Mouse (Mus musculus): Measurements from ENCODE around the gene Sgms1. TPM values are rescaled to one million over a fixed set of nuclear protein-coding genes. Genes with fewer than 3 reads are reported as not detected.

Gene Sgms1
- total RNA-seq (2021): 10 to 100 TPM; 50.5 to 57.4 TPM

DNA sequence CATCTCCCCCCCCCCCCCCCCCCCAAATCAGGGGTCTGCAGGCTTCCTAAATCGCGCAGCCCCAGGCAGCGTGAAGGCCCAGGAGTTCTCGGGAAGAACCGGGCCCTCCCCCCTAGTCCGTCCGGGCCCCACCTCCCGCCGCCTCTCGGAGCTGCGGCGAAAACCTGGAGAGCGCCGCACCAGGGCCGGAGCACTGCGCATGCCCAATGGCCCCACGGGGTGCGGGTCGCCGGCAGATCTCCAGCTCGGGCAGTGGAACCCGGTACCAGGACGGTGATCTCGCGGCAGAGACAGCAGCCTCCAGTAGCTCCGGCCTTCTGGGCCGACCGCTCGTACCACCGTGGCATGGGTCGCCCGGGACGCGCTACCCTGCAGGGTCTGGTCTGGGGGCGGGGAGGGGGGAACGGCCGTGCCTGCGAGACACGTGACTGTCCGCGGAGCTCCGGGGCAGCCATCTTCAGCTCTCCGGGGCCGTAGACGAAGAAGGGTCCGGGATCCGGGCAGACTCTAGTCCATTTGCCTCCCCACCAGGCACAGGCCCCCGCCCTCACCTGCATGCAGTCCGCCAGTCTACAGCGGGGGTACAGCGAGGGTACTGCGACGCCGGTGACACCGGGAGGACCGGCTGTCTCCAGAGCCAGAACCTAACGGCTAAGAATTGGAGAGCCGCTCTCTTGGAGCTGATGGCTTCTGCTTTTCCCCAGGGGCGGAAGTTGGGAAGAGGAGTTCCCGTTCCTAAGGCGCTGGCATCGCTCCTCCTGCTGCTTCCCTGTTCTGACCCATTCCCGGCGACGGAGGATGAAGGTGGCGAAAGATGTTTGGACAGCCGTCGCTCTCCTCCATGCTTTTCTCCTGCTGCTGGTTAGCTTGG lies at the start of gene Sgms1:
Gene Sgms1, minus strand, starts transcription at position 714 of the 871 bp plus-strand sequence.
- peak; percentile 95 for DNase-seq

DNA sequence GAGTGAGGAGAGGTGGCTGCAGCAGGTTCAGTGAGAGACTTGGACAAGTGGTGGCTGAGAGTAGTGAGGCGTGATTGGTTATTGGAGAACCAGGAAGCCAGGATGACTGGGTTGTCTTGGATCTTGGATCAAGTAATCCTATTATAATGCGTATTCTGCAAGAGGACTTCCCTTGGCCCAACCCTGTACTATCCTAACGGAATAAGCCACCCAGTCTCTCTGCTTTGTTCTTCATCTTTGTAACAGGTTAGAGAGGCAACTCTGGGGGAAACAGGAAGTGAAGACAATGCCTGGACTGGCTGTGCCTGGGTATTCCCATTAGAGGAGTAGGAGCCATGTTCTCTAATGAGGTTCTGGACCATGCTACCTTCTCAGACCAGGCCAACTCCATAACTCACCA lies 36.3 kb upstream of the Sgms1 start:
- DNase-seq: no peak

DNA sequence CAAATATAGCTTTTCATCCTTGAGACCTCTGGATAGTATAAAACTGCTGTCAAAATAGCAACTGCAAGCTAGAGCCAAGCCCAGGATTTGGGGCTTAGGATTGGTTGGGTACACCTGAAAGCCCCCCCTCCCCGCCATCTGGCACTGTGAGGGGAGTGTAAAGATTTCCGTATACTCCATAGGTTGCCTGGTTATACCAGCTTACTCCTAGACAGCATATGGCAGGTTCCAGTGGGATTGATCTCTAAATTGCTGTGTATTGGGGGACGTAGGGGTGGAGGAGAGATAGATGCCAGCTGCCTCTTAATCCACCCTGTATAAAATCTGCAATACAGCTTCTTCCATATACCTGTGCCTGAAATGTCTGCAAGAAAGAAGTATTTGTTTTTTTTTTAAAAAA lies 35.2 kb upstream of the Sgms1 start:
- DNase-seq: no peak

DNA sequence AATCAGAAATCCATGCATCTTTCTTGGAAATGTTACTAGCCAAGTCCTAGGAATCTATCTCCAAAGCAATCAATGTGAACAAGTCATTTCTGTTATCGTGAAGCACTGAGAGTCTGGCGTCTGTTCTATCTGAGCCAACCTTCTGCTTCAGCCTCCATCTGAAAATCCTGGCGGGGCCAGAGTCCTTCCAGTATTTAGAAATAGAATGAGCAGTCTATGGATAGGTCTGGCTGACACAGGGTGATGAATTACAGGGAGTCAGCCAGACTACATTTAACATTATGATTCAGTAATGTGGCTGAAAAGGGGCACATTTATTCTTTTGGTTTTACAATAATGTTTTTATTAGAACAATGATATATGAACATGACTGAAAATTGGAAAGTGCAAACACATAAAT lies 29.6 kb upstream of the Sgms1 start:
- no peak for DNase-seq

DNA sequence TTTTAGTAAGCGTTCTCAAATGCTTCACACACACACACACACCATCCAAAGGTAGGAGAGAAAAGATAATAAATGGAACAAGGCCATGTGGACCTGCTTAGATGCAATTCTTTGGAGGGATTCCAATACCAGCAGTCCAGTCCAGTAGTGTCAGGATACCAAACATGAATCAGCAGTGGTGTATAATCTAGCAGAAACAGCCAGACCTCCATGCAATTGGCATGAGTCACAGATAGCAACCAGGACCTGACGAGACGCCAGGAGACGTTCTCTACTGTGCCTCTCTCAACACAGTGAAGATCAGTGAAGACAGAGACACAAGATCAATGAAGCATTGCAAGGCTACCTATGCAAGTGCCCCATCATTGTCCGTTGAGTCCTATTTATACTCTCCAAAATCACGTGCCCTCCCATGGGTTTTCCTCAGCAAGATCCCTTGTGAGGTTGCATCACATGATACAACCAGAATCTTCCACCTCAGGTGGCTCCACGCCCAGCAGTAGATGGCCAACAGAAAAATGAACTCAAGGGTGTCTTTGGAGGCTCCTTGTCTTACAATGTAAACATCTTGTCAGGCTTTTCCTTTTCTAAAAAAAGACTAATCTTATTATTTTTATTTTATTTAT lies 27.3 kb upstream of the Sgms1 start:
- no peak for DNase-seq

DNA sequence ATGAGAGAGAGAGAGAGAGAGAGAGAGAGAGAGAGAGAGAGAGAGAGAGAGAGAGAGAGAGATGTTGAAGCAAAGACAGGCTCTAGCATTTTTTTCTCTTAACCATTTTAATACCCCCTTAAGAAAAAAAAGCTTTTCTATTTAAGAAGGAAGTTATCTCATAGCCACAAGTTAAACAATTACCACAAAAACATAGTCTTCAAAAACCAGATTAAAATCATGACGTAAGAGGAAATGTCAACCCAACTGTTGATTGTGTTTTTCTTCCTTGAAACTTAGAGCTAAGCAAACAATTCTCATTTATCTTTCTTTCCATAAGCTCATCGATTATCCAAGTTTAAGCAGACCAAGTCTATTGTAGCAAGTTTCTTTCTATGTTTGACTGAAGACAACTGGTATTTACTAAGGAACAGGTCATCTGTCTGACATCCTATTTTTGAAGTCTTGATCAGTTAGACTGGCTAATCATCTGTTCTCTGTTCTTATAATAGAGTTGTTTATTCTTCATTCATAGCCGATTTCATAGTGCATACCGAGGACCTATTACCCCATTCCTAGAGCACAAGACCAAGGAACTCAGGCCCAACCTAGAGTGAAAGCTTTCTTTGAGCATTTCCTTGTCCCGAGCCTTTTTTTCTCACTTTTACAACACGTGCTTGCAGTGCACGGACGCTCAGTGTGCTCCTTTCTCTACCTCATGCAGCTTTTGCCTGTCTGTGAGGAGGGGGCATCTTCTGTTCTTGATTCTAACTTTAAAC lies 20.3 kb upstream of the Sgms1 start:
- DNase-seq: no peak

DNA sequence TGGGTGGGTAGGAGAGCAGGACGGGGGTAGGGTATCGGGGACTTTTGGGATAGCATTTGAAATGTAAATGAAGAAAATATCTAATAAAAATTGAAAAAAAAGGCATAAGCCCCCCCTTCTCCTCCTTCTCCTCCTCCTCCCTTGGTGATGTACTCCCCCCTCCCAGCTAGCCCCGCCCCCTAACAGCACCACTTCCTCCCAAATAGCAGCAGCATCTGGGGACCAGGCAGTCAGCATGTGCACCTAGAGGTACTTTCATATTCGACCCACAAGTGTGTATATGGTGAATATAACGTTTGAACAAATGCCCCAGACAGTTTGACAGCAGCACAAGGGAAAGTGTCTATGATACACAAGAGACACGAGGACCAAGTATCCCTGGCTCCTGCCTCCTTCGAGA lies 17.2 kb upstream of the Sgms1 start:
- no peak for DNase-seq

DNA sequence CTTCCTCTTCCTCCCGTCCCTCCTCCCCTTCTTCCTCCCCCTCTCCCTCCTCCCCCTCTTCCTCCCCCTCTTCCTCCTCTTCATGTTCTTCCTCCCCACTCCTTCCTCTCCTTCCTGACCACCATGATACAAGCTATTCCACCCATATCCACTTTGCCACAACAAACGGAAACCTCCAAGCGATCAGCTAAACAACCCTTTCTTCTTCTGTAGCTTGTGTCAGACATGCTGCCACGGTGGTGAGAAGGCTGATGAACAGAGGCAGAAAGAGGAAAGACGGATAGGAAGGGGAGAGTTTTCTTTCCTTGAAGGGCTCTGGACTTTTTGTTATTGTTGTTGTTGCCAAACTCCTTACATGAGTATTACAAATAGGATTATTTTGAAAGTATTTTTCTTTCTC lies 14.9 kb upstream of the Sgms1 start:
- DNase-seq: no peak

DNA sequence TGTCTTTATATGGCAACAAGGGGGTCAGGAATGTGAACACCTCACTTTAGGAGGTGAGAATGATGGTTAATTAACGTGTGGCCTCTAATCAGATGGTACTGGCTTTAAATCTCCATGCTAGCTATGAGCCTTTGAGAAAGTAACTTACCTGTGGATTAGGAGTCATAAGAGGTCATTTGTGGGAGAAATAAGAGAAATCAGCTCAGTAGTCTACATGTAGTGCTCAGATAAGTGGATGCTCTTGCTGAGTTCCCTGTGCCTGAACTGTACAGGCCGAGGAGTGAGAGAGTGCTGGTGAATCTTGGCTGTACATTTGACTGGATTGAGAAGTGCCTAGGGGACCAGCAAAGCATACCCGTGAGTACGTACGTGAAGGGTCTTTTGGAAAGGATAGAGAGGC lies 14.3 kb upstream of the Sgms1 start:
- DNase-seq: no peak

DNA sequence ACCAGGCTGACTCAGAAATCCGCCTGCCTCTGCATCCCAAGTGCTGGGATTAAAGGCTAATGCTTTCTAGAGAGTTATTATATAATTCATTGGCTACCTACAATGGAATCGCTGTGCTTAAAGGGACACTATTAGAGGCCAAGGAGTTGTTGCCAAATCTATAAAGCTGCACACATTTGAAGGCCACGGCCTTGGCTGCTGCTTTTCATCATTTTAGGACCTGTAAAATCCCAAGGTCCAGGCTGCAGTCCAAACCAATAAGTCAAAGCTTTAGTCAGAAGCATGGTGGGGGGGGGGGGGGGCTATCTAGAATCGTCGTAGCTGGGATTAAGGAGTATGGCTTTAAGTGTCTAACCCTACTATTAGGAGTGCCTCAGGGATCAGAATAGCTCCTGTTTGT lies 9.0 kb upstream of the Sgms1 start:
- DNase-seq: no peak

DNA sequence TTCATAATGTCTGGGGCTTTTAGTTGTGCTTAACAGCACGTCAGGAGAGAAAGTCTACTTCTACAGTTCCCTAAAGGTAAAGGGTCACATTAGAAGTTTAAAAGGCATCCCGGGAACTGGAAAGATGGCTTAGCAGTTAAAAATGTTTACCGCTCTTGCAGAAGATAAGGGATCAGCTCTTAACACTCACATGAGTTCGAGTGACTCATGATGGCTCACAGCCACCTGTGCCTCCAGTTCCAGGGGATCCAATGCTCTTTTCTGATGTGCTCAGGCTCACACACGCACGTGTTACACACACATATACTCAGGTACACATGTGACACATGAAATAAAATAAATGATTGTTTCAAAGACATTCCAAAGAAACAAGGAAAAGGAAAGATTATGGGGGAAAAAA lies 6.8 kb upstream of the Sgms1 start:
- no peak for DNase-seq

DNA sequence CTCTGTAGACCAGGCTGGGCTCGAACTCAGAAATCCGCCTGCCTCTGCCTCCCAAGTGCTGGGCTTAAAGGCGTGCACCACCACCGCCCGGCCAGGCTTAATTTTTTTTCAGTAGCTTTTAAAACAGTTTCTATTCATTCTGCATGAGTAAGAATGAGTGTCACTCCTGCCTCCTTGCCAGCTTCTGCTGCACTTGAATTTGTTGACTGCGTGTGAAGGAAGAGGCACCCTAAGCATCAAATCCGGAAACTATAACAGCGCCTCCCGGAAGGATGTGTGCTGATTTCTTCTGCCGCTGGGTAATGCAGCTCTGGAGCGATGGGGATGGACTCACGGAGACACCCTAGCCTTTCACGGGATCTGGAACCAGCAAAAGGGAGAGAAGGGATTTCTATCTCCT lies 5.3 kb upstream of the Sgms1 start:
- no peak for DNase-seq

DNA sequence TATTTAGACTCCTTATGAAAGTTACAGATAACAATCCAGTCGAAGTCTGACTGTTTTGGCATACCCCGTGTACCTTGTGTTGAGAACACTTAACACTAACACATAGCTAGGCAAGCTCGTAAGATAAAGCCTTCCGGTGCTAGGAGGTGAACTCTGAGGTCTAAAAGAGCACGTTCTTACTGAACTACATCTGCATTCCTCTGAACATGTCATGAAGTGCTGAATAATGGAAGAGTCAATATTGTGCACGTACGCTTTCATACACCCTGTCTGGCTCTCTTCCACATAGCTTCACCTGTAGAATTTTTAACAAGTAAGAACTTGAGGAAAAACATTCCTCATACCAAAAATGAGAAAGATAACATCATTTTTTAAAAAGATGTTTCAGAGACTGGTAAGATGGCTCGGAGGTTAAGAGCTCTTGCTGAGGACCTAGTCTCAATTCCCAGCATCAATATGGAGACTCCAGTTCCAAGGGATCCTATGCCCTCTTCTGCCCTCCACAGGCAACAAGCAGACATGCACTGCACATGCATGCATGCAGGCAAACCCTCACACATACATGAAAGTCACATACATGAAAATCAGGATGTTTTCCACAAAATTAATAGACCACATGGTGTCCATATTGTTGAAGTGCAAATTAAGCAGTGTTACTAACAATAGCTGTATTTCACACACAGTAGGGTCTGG lies 4.4 kb upstream of the Sgms1 start:
- DNase-seq: no peak

DNA sequence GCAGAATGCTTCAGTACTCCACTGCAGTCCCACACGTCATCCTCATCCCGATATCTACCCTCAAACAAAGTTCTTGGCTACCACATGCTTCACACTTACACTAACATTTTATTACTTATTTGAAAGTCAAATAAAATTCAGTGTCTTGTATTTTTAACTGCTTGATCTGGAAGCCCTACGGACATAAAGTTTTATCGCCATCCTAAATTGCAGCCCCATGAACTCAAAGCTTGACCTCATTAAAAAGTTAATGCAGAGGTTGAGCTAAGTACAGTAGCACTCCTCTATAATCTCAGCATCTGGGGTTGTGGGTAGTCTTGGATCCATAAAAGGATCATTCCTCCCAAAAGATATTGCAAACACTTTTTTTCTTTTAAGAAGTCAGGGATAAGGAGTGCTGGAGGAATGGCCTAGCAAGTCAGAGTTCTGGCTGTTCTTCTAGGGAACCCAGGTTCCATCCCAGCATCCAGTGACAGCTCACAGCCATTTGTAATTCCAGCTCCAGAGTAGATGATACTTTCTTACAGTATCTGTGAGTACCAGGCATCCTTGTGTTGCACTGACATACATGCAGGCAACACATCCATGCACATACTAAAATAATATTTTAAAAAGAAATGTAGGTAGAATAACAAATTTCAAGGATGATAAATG lies 3.7 kb upstream of the Sgms1 start:
- no peak for DNase-seq

DNA sequence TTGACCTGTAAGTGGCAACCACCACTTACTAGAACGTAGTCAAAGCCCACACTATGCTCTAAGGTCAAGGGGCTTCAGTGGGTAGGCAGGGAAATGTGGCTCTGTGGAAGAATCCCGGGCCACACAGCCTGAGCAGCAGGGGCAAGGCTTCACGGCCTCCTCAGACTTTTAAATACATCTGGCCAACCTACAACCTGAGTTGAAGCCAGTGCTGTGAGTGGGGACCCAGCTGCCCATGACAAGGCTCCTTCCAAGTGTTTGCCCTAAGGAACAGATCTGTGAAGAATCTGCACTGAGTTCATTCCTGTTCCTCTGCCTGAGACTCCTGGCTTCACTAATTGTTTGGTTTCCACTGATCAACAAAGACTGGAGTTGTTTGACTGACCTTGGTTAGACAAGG lies 1.9 kb upstream of the Sgms1 start:
- DNase-seq: no peak

DNA sequence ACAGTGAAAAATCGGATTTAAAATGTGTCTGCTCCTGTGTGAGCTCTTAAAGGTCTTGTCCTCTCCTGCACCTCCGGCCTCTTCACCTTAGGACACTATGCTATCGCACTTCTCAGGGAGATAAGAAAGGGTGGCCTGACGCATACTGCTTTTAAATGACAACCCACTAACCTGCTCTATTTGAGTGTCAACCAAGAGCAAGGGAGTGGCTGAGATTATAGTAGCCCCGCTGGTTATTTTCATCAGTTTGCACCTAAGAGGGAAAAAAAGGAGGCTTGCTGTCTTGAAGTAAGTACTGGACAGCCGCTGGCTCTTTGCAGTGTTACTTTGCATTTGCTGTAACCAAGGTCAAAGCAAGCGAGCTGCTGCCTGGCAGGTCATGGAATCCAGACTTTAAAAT lies 602 bp upstream of the Sgms1 start:
- DNase-seq: no peak

DNA sequence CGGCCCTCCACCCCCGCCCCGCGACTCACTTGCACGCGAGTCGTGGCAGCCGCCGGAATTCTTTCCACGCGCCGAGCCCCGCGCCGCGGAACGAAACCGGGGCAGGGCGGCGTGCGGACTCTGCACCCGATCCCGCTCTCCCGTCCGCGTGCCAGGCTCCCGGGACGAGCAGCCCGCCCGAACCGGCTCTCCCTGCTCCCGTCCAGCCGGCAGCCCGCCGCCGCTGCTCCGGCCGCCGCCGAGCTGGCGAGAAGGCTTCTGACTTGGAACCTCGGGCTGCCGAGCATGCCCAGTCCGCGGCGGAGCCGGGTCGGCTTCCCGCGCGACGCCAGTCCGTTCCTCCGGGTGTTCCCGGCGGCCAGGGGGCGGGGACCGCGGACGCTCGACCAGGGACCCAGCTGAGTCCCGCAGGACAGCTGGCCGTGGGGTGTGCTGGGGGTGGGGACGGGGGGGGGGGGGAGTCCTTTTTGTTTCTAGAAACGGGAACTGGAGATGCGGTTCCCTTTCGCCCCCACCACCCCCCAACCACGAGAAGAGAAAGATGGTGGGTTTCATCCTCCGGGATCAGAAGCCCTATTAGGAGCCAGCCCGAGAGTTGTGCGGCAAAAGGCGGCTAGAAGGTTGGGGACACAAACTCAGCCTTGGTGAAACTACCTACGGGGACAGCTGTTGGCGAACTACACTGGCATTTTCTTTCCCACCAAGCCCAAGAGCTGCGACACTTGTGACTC lies 1.2 kb downstream of the Sgms1 start:
- peak; percentile 96 for DNase-seq

DNA sequence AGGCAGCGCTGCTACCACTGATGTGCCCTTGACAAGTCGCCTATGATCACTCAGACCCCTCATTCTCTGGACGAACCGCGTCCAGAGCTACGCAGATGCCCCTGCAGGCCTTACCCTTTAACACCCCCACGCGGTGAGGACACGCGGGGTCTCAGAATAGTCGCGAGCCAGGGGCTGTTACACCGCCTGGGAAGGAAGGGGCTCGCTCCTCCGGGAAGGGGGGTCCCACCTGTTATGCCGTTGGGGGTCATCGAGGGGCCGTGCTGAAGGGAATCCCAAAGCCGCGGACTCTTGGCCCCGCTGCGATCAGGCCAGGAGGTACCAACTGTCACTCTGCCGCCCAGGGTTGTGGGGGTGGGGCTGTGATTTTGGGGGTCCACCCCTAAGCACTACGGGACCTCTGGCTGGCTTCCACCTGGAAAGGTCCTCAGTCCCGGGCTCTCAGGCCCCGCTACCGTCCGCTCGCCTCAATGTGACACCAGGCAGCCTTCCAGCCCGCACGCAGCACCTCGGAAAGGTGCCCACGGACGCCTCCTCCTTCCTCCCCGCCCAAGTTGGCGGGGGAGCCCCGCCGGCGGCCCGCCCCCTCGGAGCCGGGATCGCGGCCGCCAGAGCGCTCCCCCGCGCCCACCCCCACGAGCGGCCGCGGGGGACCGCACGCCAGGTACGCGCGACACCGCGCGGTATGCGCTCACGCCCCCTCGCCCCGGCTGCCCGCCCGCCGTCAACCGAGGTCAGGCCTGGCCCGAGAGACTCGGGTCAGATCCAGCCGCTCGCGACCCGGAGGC lies 1.9 kb downstream of the Sgms1 start:
- DNase-seq: peak; percentile 73

DNA sequence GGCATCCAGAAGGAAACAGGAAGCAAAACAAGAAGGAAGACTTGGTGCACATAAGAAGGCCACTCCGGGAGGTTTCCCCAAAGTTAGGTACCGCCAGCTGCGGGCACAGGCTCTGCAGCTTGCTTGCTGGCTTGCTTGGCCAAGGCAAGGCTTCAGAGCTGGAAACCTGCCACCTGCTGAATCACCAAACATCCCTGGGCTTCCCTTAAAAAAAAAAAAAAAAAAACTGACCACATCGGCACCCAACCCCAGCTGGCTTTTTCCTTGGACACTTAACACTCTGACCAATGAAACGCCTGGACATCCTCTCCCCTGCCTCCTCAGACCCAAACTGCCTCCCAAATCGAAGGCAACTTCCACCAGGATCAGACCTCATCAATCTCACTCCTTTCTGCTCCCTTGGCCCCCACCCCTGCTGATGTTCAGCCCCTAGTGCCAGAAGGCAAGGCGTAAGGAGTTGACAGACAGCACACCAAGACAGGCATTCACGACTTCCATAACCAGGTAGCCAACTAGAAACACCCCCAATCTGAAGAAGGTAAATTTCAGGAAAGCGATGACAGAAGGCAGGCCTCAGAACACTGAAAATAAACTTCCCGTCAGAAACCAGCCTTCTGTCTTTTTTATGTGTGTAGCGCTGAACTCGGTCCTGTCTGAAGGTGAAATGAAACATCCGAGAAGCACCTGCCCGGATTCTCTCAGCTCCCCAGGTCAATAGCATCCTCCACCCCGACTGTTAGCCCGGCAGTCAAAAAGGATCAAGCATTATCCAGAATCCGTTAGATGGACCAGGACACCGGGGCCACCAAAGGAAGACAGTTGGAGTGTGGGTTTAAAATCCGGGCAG lies 2.7 kb downstream of the Sgms1 start:
- DNase-seq: peak; percentile 82

DNA sequence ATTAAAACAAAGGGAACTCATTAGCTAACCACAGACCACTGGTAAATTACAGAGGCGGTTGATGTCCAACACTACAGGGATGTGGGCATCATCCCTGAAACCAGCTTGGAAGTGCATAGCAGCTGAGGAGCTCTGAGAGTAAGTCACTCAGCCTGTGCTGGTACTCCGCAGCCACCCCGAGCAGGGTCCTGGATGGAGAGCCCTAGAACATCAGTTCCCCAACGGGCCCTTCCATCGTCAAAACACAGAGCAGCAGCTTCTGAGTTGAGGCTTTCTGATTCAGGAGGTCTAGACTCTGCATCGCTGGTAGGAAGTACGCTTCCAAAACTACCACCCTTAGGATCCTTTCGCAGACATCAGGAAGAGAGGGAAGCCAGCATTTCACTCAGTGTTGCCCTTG lies 5.8 kb downstream of the Sgms1 start:
- DNase-seq: no peak

All from heart, postnatal 4 days (tissue).